Mouse (Mus musculus): ENCODE results near the gene Oas1f. TPM values are rescaled to one million over a fixed set of nuclear protein-coding genes. Genes with fewer than 3 reads are reported as not detected.
"Not testable (repeated sequence)": the region's sequence is repeated elsewhere in the genome, so short reads cannot be mapped to it uniquely, and the experiment has no call there.

Gene Oas1f
- total RNA-seq, 2 experiments from 2014 or later, result not detected

GRCm38 (mm10) chr5:120906791-120907733 lies 59.9 kb downstream of the Oas1f start, which contains the start of gene Oas1a:
TSS of gene Oas1a (minus strand) at chr5:120907521.
- DNase-seq; intact Hi-C loops (cut with DNase I): not testable (repeated sequence)

Small RNA genes lying within 50 kb of the gene (microRNA-seq; reads per million reads assigned to microRNA genes)
- gene Gm22907, result not detected

Other genes starting within 250 kb of the Oas1f start
- gene Rita1, start 234.8 kb upstream of the Oas1f start, total RNA-seq (2021), result 10 to 100 TPM; 22.7 to 26.0 TPM
- gene Ddx54, start 234.6 kb upstream of the Oas1f start, total RNA-seq (2021), result 10 to 100 TPM; 52.0 to 55.4 TPM
- under 1 TPM in 1 of 2 experiments, not detected in 1; 0.40 TPM for gene Cfap73, start 213.1 kb upstream of the Oas1f start, total RNA-seq (2021)
- gene Rasal1, start 198.6 kb upstream of the Oas1f start, total RNA-seq (2021), result 10 to 100 TPM; 42.2 to 54.6 TPM
- gene Dtx1, start 135.4 kb upstream of the Oas1f start, total RNA-seq (2021), result 100 to 1,000 TPM; 122 to 124 TPM
- not detected for gene Oas2, start 97.5 kb upstream of the Oas1f start, total RNA-seq (2021)
- under 1 TPM in 1 of 2 experiments, not detected in 1; 0.18 TPM for gene Oas3, start 69.7 kb upstream of the Oas1f start, total RNA-seq (2021)
- not detected for gene Oas1e, start 51.8 kb upstream of the Oas1f start, total RNA-seq (2021)
- 1 to 10 TPM; 1.0 to 1.3 TPM for gene Oas1c, start 34.9 kb upstream of the Oas1f start, total RNA-seq (2021)
- not detected for gene Oas1h, start 14.1 kb downstream of the Oas1f start, total RNA-seq (2021)
- not detected for gene Oas1g, start 40.2 kb downstream of the Oas1f start, total RNA-seq (2021)
- gene Oas1a, start 60.2 kb downstream of the Oas1f start, total RNA-seq (2021), result under 1 TPM in 1 of 2 experiments, not detected in 1; 0.20 TPM
- not detected for gene Oas1d, start 67.2 kb downstream of the Oas1f start, total RNA-seq (2021)
- gene Rph3a, start 162.7 kb downstream of the Oas1f start, total RNA-seq (2021), result 100 to 1,000 TPM; 104 TPM

Data from left cerebral cortex, postnatal 4 days (tissue).